Mouse (Mus musculus) testis, postnatal 14 days (tissue): ENCODE measurements around the gene AW822073.
"Not testable (repeated sequence)": the region's sequence is repeated elsewhere in the genome, so short reads cannot be mapped to it uniquely, and the experiment has no call there.

ENCODE experiments used
- DNase-seq: peaks from one replicate; pipeline ENCODE4 v3.0.0; 2021; ENCODE audit warnings: low spot score

AW822073 gene

DNA sequence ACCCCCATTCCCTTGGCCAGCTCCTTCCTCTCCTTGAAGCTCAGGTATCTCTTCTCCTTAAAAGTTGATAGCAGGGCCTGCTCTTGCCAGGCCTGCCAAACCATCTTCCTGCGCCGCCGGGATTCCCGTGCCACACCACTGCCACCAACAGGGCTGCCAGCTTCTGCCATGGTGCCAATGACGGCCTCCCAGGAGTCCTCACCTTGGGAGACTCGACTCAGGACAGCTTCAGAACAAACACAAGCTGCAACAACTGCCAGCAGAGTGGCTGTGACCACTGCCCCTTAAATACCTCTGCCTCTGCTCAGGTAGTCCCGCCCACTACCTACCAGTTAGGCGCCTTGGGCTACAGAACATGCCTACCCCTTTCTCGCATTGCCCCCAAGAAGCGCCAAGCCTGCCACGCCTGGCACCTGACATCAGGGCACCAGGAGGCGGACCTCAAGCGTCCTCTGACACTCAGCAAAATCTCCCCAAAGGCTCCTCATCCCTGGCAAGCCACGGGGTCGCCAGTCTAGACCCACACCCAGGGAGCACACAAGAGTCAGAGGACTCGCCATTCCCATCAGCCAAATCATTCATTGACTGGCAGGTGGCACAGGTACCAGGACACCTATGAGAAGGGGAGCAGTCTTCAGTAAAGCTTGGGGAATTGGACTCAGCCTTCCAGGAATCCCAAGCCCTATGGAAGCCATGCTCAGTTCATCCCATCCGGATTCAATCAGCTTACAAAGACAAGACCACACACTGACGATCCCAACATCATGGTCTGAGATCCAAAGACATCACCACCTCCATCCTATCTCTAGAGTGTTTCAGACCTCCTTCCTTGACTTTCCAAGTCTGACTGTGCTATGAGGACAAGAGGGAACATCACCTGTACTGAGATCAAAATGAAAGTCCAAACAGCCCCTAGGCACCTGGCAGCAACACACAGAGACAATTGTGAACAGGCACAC, at the start of gene AW822073:
AW822073 (minus strand) TSS at position 104 of the 959 bp plus-strand sequence.
- peak; percentile 73 for DNase-seq

DNA sequence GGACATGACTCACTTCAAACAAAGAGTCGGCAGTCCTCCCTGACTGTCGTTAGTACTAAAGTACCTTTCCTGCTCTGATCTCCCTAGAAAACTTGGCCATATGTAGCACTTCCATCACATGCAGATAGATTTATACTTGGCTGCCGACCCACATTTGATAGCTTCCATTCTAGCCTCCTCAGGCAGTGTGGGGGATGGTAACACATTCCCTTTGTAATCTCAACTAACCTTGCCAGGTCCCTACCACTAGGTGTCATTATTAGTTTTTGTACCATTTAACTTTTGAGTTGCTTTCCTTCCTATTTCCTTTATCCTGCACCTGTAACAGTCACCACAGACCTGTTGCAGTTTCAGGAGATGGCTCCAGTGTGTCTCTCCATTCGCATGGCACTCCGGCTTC, 33.7 kb upstream of the AW822073 start:
- no peak for DNase-seq

- DNase-seq, result no peak
Measured at GRCm38 (mm10) chr10:58255954-58256353, 31.2 kb upstream of the AW822073 start.

DNA sequence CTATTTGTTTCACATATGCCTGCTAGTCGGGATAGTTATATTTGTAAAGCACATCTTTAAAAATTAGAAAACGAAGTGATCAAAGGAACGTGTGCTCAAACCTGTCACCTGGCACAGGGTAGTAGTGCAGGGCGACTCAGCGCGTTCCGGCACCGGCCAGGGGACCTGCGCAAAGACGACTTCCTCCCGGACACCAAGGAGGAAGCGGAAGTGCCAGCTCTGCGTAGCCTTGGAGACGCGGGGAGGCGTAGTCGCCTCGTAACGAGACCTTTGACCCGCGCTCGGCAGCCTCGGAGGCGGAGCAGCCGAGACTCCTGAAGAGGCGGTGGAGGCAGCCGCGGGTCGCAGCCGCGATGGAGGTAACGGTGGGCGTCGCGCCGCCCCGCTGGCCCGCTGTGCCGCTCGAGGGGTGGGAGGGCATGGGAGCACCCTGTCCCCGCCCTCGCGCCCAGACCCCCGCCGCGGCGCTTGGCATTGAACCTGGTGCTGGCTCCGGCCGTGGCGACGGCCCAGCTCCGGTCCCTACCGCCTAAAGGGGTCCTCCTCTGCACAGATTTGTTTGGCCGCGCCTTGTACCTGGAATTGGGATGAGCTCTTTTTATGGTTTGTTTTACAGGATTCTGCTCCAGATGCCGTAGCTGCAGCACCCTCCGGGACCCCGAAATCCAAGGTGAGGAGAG, 30.6 kb upstream of the AW822073 start, which contains the start of gene Gcc2:
Gcc2 (plus strand) TSS at position 285 of the 680 bp plus-strand sequence.
- peak; percentile 92 for DNase-seq

- no peak for DNase-seq
Measured at GRCm38 (mm10) chr10:58254635-58255175, 30.0 kb upstream of the AW822073 start.

- DNase-seq, result no peak
Measured at GRCm38 (mm10) chr10:58249535-58249934, 24.8 kb upstream of the AW822073 start.

- DNase-seq, result peak; percentile 76
Measured at GRCm38 (mm10) chr10:58238984-58239740, 14.4 kb upstream of the AW822073 start.

GRCm38 (mm10) chr10:58236613-58237012, 11.9 kb upstream of the AW822073 start, which contains the start of gene Gm4981:
Gene Gm4981, minus strand, starts transcription at chr10:58236701.
- DNase-seq, result no peak

GRCm38 (mm10) chr10:58234985-58235384, 10.3 kb upstream of the AW822073 start:
- not testable (repeated sequence) for DNase-seq

- not testable (repeated sequence) for DNase-seq
Measured at GRCm38 (mm10) chr10:58233740-58234121, 9.0 kb upstream of the AW822073 start.

GRCm38 (mm10) chr10:58233054-58233739, 8.5 kb upstream of the AW822073 start:
- peak; percentile 65 for DNase-seq

- DNase-seq, result not testable (repeated sequence)
Measured at GRCm38 (mm10) chr10:58232641-58232969, 7.9 kb upstream of the AW822073 start, which contains the start of gene Duxf3. Gene Duxf3, minus strand, starts transcription at chr10:58232675.

DNA sequence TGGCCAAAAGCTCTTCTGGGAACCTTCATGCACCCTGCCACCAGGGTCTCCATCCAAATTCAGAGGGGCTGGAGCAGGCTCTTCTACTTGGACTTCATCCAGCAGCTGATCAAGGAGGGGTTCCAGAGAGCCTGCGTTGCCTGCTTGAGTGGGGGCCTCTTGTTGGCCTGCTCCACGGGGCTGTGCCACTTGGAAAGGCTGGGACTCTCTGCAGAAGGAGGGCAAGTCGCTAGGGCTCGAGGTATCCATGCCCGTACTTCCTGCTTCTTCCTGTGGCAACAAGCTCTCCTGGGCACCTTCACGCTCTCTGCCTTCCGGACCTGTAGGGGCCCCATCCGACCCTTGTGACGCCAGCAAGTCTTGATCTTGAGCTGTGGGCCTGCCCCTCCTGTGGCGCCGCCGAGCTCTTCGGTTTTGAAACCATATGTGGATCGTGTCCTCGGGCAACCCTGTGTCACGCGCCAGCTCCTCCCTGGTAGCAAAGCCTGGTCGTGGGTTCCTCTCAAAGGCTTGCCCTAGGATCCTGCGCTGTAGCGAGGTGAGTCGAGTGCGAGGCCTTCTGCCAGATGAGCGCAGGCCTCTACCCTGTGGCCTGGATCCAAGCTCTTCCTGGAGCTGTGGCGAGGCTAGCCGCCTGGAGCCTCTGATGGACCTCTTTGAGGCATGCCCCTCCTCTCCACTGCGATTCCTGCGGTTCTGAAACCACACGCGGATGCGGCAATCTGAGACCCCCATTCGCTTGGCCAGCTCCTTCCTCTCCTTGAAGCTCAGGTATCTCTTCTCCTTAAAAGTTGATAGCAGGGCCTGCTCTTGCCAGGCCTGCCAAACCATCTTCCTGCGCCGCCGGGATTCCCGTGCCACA, 7.3 kb upstream of the AW822073 start:
- peak; percentile 87 for DNase-seq

DNA sequence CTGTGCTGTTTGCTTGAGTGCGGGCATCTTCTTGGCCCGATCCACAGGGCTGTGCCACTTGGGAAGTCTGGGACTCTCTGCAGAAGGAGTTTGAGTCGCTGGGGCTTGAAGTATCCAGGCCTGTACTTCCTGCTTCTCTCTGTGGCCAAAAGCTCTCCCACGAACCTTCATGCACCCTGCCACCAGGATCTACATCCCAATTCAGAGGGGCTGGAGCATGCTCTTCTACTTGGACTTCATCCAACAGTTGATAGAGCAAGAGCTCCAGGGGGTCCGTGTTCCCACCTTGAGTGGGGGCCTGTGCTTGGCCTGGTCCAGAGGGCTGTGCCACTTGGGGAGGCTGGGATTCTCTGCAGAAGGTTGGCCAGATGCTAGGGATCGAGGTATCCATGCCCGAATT, 6.4 kb upstream of the AW822073 start:
- DNase-seq, result peak; percentile 75

- not testable (repeated sequence) for DNase-seq
Measured at GRCm38 (mm10) chr10:58230021-58230420, 5.3 kb upstream of the AW822073 start.

GRCm38 (mm10) chr10:58227798-58228197, 3.1 kb upstream of the AW822073 start:
- not testable (repeated sequence) for DNase-seq

- not testable (repeated sequence) for DNase-seq
Measured at GRCm38 (mm10) chr10:58226357-58226756, 1.6 kb upstream of the AW822073 start.

DNA sequence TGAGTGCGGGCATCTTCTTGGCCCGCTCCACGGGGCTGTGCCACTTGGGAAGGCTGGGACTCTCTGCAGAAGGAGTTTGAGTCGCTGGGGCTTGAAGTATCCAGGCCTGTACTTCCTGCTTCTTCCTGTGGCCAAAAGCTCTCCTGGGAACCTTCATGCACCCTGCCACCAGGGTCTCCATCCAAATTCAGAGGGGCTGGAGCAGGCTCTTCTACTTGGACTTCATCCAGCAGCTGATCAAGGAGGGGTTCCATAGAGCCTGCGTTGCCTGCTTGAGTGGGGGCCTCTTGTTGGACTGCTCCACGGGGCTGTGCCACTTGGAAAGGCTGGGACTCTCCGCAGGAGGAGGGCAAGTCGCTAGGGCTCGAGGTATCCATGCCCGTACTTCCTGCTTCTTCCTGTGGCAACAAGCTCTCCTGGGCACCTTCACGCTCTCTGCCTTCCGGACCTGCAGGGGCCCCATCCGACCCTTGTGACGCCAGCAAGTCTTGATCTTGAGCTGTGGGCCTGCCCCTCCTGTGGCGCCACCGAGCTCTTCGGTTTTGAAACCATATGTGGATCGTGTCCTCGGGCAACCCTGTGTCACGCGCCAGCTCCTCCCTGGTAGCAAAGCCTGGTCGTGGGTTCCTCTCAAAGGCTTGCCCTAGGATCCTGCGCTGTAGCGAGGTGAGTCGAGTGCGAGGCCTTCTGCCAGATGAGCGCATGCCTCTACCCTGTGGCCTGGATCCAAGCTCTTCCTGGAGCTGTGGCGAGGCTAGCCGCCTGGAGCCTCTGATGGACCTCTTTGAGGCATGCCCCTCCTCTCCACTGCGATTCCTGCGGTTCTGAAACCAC, 541 bp downstream of the AW822073 start:
- DNase-seq, result peak; percentile 84

GRCm38 (mm10) chr10:58223161-58223560, 1.6 kb downstream of the AW822073 start:
- DNase-seq, result not testable (repeated sequence)
